Mouse (Mus musculus) adrenal gland, postnatal 0 days (tissue): ENCODE results near the gene Rab11b. TPM values are rescaled to one million over a fixed set of nuclear protein-coding genes. Genes with fewer than 3 reads are reported as not detected.

ENCODE experiments used
- polyA plus RNA-seq: library from polyadenylated mRNA; unstranded; fragments of >200 nt; fragmentation: Nextera tagmentation; extraction: Ambion mirVana; gene quantifications from 2 replicates; pipeline ENCODE4 v1.2.1, GENCODE M21; 2015

Rab11b gene
- polyA plus RNA-seq: 248 and 296 TPM in 2 replicates

GRCm38 (mm10) chr17:33760255-33761165 lies at the start of gene Rab11b:
Gene Rab11b (minus strand): TSS chr17:33760530.

DNA sequence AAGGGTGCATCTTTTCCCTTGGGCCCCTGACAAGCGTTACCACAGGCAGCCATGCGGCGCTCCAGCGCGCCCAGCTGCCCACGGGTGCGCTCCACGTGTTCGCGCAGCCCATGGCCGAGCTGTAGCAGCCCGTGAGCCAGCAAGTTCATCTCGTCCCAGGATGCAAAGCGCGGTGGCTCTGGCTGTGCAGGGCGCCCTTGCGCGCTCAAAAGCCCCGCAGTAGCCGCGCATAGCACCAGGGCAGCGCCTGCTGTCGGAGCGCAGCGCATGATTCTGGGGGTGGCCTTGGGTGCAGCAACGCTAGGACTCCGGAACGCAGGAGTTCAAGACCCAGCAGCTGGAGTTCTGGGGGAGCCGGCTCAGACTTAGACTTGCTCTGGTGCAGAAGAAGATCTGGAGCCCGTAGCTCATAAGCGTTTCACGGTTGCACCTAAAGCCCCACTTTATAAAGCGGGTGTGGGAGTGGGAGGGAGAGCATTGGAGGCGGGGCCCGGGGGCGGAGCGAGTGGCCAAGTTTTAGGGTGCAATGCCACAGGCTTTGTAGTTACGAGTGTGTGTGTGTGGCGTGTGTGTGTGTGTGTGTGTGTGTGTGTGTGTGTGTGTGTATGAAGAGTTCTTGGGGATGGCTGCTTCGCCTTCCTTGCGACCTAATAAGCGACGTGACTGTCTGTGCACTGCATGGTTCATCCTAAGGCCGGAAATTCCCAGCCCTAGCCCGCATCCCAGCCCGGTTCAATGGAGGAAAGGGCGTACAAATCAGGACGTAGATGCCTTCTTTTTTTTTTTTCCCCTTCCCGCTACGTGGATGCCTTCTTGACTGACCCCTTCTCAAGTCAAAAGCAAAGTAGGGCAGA lies 21.0 kb upstream of the Rab11b start, which contains the start of gene Angptl4:
Gene Angptl4 (minus strand): TSS at position 707 of the 854 bp plus-strand sequence.

DNA sequence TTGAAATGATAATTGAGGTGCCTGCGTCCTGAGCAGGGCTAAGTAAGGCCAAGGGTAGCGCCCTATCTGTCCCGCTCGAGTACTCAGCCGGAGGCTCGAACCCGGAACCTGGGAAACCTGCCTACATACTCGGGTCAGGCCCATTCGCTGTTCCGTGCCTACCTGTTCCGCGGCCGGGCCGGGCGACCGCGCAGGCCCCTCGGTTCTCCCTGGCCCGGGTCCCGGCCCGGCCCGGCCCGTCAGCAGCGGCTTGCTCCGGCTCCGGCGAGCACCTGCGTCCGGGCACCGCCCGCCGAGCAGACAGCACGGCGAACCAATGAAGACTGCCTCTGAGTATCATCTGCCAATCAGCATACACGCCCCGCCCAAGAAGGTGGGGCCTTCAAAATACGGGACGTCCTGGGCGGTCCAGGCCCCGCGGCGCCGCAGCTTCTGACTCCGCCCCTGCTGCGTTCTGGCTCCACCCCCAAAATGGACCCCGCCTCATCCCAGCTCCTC lies 41.9 kb downstream of the Rab11b start, which contains the start of gene March2:
Gene March2 (minus strand): TSS at position 287 of the 498 bp plus-strand sequence.

Other genes with a start within 250 kb of the Rab11b start
- gene Adamts10, start 236.3 kb downstream of the Rab11b start, polyA plus RNA-seq: 30.0 and 32.6 TPM in 2 replicates
- gene Myo1f, start 204.8 kb downstream of the Rab11b start, polyA plus RNA-seq: 2.0 and 2.3 TPM in 2 replicates
- 32.0 and 42.3 TPM in 2 replicates for gene Zfp414, start 131.4 kb downstream of the Rab11b start, polyA plus RNA-seq
- 0.71 TPM in 1 of 2 replicates, not detected in the other for gene Pram1, start 122.5 kb downstream of the Rab11b start, polyA plus RNA-seq
- gene Hnrnpm, start 73.7 kb downstream of the Rab11b start, polyA plus RNA-seq: 123 and 153 TPM in 2 replicates
- 84.2 and 105 TPM in 2 replicates for gene March2, start 41.9 kb downstream of the Rab11b start, polyA plus RNA-seq
- gene Angptl4, start 21.3 kb upstream of the Rab11b start, polyA plus RNA-seq: 84.8 and 87.3 TPM in 2 replicates
- gene Kank3, start 50.0 kb upstream of the Rab11b start, polyA plus RNA-seq: 50.5 and 107 TPM in 2 replicates
- gene Rps28, start 64.0 kb upstream of the Rab11b start, polyA plus RNA-seq: 1,247 and 1,332 TPM in 2 replicates
- gene Ndufa7, start 64.0 kb upstream of the Rab11b start, polyA plus RNA-seq: 987 and 1,283 TPM in 2 replicates
- gene Cd320, start 82.6 kb upstream of the Rab11b start, polyA plus RNA-seq: 89.3 and 138 TPM in 2 replicates
- gene Gm7029, start 113.3 kb upstream of the Rab11b start, polyA plus RNA-seq: not detected in 2 replicates
- gene Kifc1, start 130.1 kb upstream of the Rab11b start, polyA plus RNA-seq: 2.3 and 3.1 TPM in 2 replicates
- 0.27 TPM in 1 of 2 replicates, not detected in the other for gene Platr17, start 144.6 kb upstream of the Rab11b start, polyA plus RNA-seq
- gene Daxx, start 148.9 kb upstream of the Rab11b start, polyA plus RNA-seq: 23.8 and 32.1 TPM in 2 replicates
- gene Tapbp, start 155.4 kb upstream of the Rab11b start, polyA plus RNA-seq: 72.5 and 91.8 TPM in 2 replicates
- gene Zbtb22, start 155.4 kb upstream of the Rab11b start, polyA plus RNA-seq: 14.6 and 16.5 TPM in 2 replicates
- gene Rgl2, start 169.0 kb upstream of the Rab11b start, polyA plus RNA-seq: 20.0 and 32.4 TPM in 2 replicates
- 108 and 142 TPM in 2 replicates for gene Pfdn6, start 179.8 kb upstream of the Rab11b start, polyA plus RNA-seq
- gene Wdr46, start 180.1 kb upstream of the Rab11b start, polyA plus RNA-seq: 17.5 and 21.3 TPM in 2 replicates
- gene B3galt4, start 191.0 kb upstream of the Rab11b start, polyA plus RNA-seq: 7.6 and 8.1 TPM in 2 replicates
- 28.4 and 40.1 TPM in 2 replicates for gene Vps52, start 195.3 kb upstream of the Rab11b start, polyA plus RNA-seq
- gene Rps18, start 195.5 kb upstream of the Rab11b start, polyA plus RNA-seq: 2,003 and 3,084 TPM in 2 replicates
- gene H2-K1, start 239.8 kb upstream of the Rab11b start, polyA plus RNA-seq: 146 and 274 TPM in 2 replicates